Mouse (Mus musculus): Measurements from ENCODE around the gene Repin1. TPM values are rescaled to one million over a fixed set of nuclear protein-coding genes. Genes with fewer than 3 reads are reported as not detected.

Repin1 gene
- polyA plus RNA-seq, 1 experiment = 14.1 TPM

DNA sequence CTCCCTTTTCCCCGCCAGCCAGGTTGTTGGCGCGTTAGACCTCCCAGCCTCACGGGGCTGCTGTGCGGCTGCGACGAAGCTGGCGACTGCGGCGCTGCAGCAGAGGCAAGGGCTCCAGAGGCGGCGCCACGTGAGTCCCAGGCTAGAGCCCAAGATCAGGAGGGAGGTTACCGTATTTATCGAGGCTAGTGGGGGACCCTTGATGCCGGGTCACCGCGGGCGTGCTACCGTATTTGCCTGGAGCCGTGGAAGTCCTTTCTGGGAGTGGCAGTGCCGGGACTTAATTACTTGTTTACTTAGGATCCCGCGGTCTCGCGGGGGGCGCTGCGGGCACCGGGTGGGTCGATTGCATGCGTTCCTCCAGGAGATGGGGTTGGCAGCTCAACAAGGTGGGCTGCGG, 33.3 kb downstream of the Repin1 start:
- H3K4me3 ChIP-seq (ENCODE audit: insufficient read depth, low read depth, low read length) = peak overlapping the region; percentile 60

DNA sequence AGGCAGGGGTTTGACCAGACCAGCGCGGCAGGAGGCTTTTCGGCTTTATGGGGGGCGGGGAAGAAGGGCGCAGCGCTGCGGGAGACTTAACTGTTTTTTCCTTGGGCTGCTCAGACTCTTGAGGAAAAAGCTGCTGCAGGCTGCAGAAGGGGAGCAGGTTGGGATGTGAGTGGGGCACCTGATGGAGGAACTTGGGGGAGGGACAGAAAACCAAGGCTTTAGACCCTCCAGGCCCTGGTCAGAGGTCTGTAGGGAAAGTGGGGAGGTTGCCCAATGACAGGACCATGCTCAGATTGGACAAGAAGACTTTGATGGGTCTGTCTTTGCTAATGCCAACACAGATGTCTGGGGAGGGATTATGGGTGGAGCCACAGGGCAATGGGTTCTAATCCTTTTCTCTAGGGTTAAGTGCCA, 33.8 kb downstream of the Repin1 start:
- no peak overlapping the region for H3K27ac ChIP-seq (replicated peaks; ENCODE audit: low read depth, low read length)
- peaks cover 5% of the 10 kb centered on the region; the same call in 1 of the 2 replicates for H3K4me1 ChIP-seq (ENCODE audit: control insufficient read depth, insufficient read depth, insufficient read length, low read length)
- H3K4me3 ChIP-seq (ENCODE audit: insufficient read depth, low read depth, low read length) = peak overlapping the region; percentile 60

More for the DNA sequence above, 33.3 kb downstream of the Repin1 start:
- Histone ChIP-seq H3K4me1 (ENCODE audit: control insufficient read depth, insufficient read depth, insufficient read length, low read length) (peaks cover 5% of the 10 kb centered on the region; the same call in 1 of the 2 replicates), H3K27ac (replicated peaks; ENCODE audit: low read depth, low read length) (no peak overlapping the region)

DNA sequence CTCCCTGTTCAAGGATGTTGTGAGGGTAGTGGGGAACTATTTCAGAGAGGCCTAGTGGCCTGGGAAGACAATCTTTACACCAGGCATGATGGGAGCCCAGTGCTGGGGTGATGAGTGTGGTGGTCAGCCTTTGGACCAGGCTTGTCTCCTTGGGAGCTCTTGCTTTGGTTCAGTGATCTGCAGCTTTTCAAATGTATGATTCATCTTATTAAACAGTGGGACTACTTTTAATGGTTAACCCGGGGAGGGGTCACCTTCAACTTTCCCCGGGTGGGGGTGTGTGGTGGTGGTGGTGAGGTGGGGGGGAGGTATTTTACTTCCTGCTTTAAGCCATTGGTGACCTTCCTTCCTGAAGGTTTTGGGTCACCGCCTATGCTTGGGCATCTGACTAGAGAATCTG, 34.7 kb downstream of the Repin1 start:
- Histone ChIP-seq H3K4me3 (ENCODE audit: insufficient read depth, low read depth, low read length) (peak overlapping the region; percentile 60; the same call in 1 of the 2 replicates), H3K4me1 (ENCODE audit: control insufficient read depth, insufficient read depth, insufficient read length, low read length) (peaks cover 5% of the 10 kb centered on the region; the same call in 1 of the 2 replicates), H3K27ac (replicated peaks; ENCODE audit: low read depth, low read length) (0 out of 2 replicates have a peak overlapping the region, but pooled peaks have one; percentile 42)

DNA sequence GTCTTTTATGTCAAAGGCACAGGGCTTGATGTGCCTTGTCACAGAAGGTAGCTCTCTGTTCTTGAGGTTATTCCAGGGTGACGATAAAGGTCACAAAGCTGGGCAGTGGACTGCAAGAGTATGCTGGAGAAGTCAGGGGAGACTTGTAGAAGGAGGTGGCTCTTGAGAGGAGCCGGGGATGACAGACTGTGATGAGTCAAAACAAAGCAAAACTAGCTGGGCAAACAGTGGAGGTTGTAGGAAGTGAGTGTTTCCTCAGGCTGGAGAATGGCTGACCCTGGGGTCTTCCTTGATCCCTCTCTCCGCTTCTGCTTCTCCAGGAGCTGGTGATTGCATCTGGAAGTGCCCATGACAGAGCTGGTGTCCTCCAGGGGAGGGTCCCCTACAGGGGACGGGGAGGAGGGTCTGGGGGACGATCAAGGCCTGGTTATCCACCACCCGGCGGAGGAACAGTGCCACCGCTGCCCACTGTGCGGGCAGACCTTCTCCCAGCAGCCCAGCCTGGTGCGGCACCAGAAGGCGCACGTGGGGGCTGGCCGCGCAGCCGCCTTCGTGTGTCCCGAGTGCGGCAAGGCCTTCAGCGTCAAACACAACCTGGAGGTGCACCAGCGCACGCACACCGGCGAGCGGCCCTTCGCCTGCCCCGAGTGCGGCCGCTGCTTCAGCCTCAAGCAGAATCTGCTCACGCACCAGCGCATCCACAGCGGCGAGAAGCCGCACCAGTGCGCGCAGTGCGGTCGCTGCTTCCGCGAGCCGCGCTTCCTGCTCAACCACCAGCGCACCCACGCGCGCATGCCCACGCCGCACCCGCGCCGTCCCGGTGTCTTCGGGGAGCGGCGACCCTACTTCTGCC, 35.4 kb downstream of the Repin1 start:
- peak overlapping the region; percentile 41 for H3K4me3 ChIP-seq (ENCODE audit: insufficient read depth, low read depth, low read length)
- no peak overlapping the region for H3K27ac ChIP-seq (replicated peaks; ENCODE audit: low read depth, low read length)
- H3K4me1 ChIP-seq (ENCODE audit: control insufficient read depth, insufficient read depth, insufficient read length, low read length) = peaks cover 5% of the 10 kb centered on the region; the same call in 1 of the 2 replicates

DNA sequence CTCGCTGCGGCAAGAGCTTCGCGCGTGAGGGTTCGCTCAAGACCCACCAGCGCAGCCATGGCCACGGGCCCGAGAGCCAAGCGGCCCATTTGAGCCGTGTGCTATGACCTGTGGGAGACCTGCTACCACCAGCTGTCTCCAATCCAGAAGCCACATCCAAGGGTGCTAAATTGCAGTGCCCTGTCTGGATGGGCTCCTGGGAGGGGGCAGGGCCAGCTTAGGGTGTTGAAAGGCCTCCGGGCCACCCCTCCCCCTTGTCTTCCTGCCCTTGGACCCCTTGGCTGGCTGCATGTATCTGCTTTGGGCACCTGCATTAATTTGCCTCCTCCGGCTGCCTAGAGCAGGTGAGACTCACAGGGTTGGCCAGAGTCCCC, 36.0 kb downstream of the Repin1 start:
- Histone ChIP-seq H3K4me1 (ENCODE audit: control insufficient read depth, insufficient read depth, insufficient read length, low read length) (peaks cover 5% of the 10 kb centered on the region; the same call in 1 of the 2 replicates), H3K27ac (replicated peaks; ENCODE audit: low read depth, low read length) (no peak overlapping the region), H3K4me3 (ENCODE audit: insufficient read depth, low read depth, low read length) (peak overlapping the region; percentile 41)

DNA sequence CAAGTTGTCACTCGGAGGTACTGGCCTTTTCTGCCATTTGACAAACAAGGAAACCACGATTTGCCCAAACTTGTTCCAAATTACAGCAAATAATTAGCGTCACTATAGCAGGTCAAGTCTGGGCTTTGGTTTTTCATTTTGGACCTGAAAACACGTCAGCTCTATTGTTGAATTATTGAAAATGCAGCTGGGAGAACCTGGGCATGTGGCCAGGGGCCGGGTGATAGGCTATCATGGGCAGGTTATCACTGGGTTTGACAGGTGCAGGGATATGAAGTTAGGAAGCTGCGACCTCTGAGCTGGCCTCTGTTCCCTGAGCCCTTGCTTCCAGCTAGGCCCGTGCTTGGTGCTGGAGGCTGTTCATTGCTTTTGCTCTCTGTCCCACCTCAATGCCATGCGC, 37.1 kb downstream of the Repin1 start:
- H3K27ac ChIP-seq (replicated peaks; ENCODE audit: low read depth, low read length) = no peak overlapping the region

DNA sequence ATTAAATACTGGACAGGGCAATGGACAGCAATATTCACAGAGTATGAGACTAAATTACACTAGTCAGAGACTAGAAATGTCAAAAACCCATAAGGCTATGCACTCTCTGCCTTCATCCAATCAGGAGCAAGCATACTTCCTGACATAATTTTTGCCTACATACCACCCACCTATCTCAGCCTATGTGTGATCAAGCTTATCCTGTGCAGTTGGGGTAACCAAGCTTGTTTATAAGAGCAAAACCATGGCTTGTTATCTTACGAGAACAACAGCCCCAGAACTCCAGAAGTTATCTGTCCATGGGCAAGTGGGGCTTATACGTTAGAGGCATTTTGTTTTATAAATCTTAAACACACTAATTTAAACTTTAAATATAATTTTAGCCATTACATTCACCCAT, 41.4 kb downstream of the Repin1 start:
- no peak overlapping the region for H3K4me3 ChIP-seq (ENCODE audit: insufficient read depth, low read depth, low read length)
- H3K27ac ChIP-seq (replicated peaks; ENCODE audit: low read depth, low read length) = no peak overlapping the region
- H3K4me1 ChIP-seq (ENCODE audit: control insufficient read depth, insufficient read depth, insufficient read length, low read length) = no peaks in the 10 kb centered on the region

More for the DNA sequence above, 37.1 kb downstream of the Repin1 start:
- peaks cover 5% of the 10 kb centered on the region; the same call in 1 of the 2 replicates for H3K4me1 ChIP-seq (ENCODE audit: control insufficient read depth, insufficient read depth, insufficient read length, low read length)
- no peak overlapping the region for H3K4me3 ChIP-seq (ENCODE audit: insufficient read depth, low read depth, low read length)

DNA sequence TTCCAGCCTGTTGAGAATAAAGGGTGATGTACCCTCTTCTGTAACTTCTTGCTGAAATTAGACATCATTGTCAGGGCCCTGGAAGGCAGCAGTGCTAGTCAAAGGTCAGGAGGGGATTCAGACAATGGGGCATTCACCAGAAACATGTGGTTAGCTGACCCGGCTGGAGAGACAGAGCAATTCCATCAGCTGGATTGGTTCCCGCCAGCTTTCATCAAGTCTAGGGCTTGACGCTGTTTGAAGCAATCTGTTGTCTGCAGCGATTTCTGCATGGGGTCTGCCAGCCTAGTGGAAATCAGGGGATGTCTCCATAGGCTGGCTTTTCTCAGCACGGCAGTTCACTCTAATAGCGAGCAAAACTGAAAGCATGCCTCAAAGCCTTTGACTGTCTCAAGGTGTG, 42.8 kb downstream of the Repin1 start:
- H3K4me3 ChIP-seq (ENCODE audit: insufficient read depth, low read depth, low read length) = no peak overlapping the region
- no peaks in the 10 kb centered on the region for H3K4me1 ChIP-seq (ENCODE audit: control insufficient read depth, insufficient read depth, insufficient read length, low read length)
- H3K27ac ChIP-seq (replicated peaks; ENCODE audit: low read depth, low read length) = no peak overlapping the region

- no peak overlapping the region for H3K4me3 ChIP-seq (ENCODE audit: insufficient read depth, low read depth, low read length)
- no peak overlapping the region for H3K27ac ChIP-seq (replicated peaks; ENCODE audit: low read depth, low read length)
- no peaks in the 10 kb centered on the region for H3K4me1 ChIP-seq (ENCODE audit: control insufficient read depth, insufficient read depth, insufficient read length, low read length)
Observed at GRCm38 (mm10) chr6:48637811-48638500, 44.3 kb downstream of the Repin1 start.

GRCm38 (mm10) chr6:48638553-48638952, 44.9 kb downstream of the Repin1 start:
- Histone ChIP-seq H3K4me1 (ENCODE audit: control insufficient read depth, insufficient read depth, insufficient read length, low read length) (no peaks in the 10 kb centered on the region), H3K4me3 (ENCODE audit: insufficient read depth, low read depth, low read length) (no peak overlapping the region), H3K27ac (replicated peaks; ENCODE audit: low read depth, low read length) (no peak overlapping the region)

DNA sequence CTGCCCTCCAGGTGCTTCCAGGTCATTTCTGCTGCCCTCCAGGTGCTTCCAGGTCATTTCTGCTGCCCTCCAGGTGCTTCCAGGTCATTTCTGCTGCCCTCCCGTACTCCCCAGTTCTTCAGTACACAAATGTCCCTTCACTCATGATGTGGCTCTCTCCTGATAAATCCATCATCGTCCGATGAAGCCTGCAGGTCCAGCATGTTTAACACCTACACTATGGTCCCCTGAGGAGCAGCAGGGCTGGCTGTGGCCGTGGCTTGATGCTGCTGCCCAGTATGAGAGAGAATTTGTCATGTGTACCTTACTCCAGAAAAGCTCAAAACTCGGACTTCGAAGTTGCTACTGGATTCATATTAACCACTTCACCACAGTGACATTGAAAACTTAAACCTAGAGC, 47.7 kb downstream of the Repin1 start:
- Histone ChIP-seq H3K4me1 (ENCODE audit: control insufficient read depth, insufficient read depth, insufficient read length, low read length) (no peaks in the 10 kb centered on the region), H3K4me3 (ENCODE audit: insufficient read depth, low read depth, low read length) (no peak overlapping the region), H3K27ac (replicated peaks; ENCODE audit: low read depth, low read length) (no peak overlapping the region)

DNA sequence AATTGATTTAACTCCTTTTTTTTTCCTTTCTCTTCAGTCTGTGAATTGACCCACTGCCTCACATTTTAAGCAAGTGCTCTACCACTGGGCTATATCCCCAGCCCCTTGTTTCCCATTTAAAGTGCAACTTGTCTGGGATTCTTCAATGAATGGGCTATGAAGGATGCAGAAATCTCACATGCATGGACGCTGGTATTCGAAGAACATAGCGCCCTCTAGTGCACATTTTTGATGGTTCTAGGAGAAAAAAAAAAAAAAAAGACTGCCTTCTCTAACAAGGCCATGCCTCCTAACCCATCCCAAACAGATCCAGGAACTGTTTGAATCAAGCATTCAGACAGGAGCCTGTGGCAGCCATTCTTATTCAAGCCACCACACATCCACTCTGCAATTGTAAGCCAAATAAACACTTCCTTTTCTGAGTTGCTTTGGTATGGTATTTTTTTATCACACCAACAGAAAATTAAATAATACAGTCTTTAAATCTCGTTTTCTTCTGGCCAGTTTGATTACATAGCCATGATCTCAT, 49.1 kb downstream of the Repin1 start:
- no peak overlapping the region for H3K27ac ChIP-seq (replicated peaks; ENCODE audit: low read depth, low read length)
- no peak overlapping the region for H3K4me3 ChIP-seq (ENCODE audit: insufficient read depth, low read depth, low read length)

GRCm38 (mm10) chr6:48645660-48646308, 52.1 kb downstream of the Repin1 start:
- H3K4me3 ChIP-seq (ENCODE audit: insufficient read depth, low read depth, low read length) = no peak overlapping the region
- H3K4me1 ChIP-seq (ENCODE audit: control insufficient read depth, insufficient read depth, insufficient read length, low read length) = peaks cover 5% of the 10 kb centered on the region; the same call in 1 of the 2 replicates
- no peak overlapping the region for H3K27ac ChIP-seq (replicated peaks; ENCODE audit: low read depth, low read length)

More for the DNA sequence above, 49.1 kb downstream of the Repin1 start:
- peaks cover under 1% of the 10 kb centered on the region; the same call in 1 of the 2 replicates for H3K4me1 ChIP-seq (ENCODE audit: control insufficient read depth, insufficient read depth, insufficient read length, low read length)

- H3K4me1 ChIP-seq (ENCODE audit: control insufficient read depth, insufficient read depth, insufficient read length, low read length) = peaks cover 5% of the 10 kb centered on the region; the same call in 1 of the 2 replicates
- H3K4me3 ChIP-seq (ENCODE audit: insufficient read depth, low read depth, low read length) = no peak overlapping the region
- no peak overlapping the region for H3K27ac ChIP-seq (replicated peaks; ENCODE audit: low read depth, low read length)
Observed at GRCm38 (mm10) chr6:48646309-48646690, 52.6 kb downstream of the Repin1 start.

- peak within 1 kb of the TSS; percentile 75 for H3K4me3 ChIP-seq (ENCODE audit: insufficient read depth, low read depth, low read length)
- peaks cover 5% of the 10 kb centered on the region; the same call in 1 of the 2 replicates for H3K4me1 ChIP-seq (ENCODE audit: control insufficient read depth, insufficient read depth, insufficient read length, low read length)
- H3K27ac ChIP-seq (replicated peaks; ENCODE audit: low read depth, low read length) = peak within 1 kb of the TSS; percentile 97
Observed at GRCm38 (mm10) chr6:48646995-48647394, 53.3 kb downstream of the Repin1 start, which contains the start of gene Gimap8. Gene Gimap8 (plus strand): TSS chr6:48647234.
